Mouse (Mus musculus) heart, embryonic 16.5 days (tissue): Measurements from ENCODE around the gene Sufu. TPM values are rescaled to one million over a fixed set of nuclear protein-coding genes. Genes with fewer than 3 reads are reported as not detected.

Experiments
- ATAC-seq: fragments of 200-750 bp; cut with Nextera tagmentation; replicated peaks from 2 replicates; pipeline ENCODE4 v1.8.0; 2017; ENCODE audit warnings: moderate number of reproducible peaks; ENCODE audit not compliant: insufficient read depth, low FRiP score; ENCODE audit errors: extremely low read depth
- H3K27ac ChIP-seq: fragments of 300-500 bp; sonication (generic); 2 replicates; pipeline ENCODE4 v1.5.1; 2014; ENCODE audit warnings: mild to moderate bottlenecking, low read length, control low read depth, moderate library complexity
- H3K27me3 ChIP-seq: fragments of 300-500 bp; sonication (generic); 2 replicates; pipeline ENCODE4 v1.6.1; 2014; ENCODE audit warnings: low read length, mixed read lengths; ENCODE audit not compliant: control insufficient read depth, insufficient read depth
- H3K36me3 ChIP-seq: fragments of 300-500 bp; sonication (generic); 2 replicates; pipeline ENCODE4 v1.6.1; 2014; ENCODE audit not compliant: control insufficient read depth, insufficient read depth
- H3K4me1 ChIP-seq: fragments of 300-500 bp; sonication (generic); 2 replicates; pipeline ENCODE4 v1.6.1; 2014; ENCODE audit warnings: low read length, mixed read lengths; ENCODE audit not compliant: control insufficient read depth, insufficient read depth
- H3K4me2 ChIP-seq: fragments of 300-500 bp; sonication (generic); 2 replicates; pipeline ENCODE4 v1.6.1; 2014; ENCODE audit warnings: low read depth, mild to moderate bottlenecking, control low read depth, low read length
- H3K4me3 ChIP-seq: fragments of 300-500 bp; sonication (generic); 2 replicates; pipeline ENCODE4 v1.5.1; 2014; ENCODE audit warnings: mild to moderate bottlenecking, control low read depth, low read length
- H3K9ac ChIP-seq: fragments of 300-500 bp; sonication (generic); 2 replicates; pipeline ENCODE4 v1.6.1; 2014; ENCODE audit warnings: low read length, control low read depth
- H3K9me3 ChIP-seq: fragments of 300-500 bp; sonication (generic); replicated peaks from 2 replicates; pipeline ENCODE4 v1.6.1; 2016; ENCODE audit warnings: low read length; ENCODE audit not compliant: control insufficient read depth
- WGBS: fragments of 180-500 bp; shearing (Covaris S2); extraction: QIAGEN DNeasy Blood & Tissue Kit; methylation state at CpG from one replicate; pipeline ENCODE4 v1.1.7; 2014; 5-methylcytosine and 5-hydroxymethylcytosine counted together
- polyA plus RNA-seq: library from polyadenylated mRNA; unstranded; fragments of >200 nt; fragmentation: Nextera tagmentation; extraction: Ambion mirVana; gene quantifications from 2 replicates; pipeline ENCODE4 v1.2.1, GENCODE M21; 2015

The Sufu gene
- polyA plus RNA-seq, 1 experiment from 2014 or later = 17.6 TPM

GRCm38 (mm10) chr19:46399372-46399771, 2.7 kb downstream of the Sufu start:
- no peak for ATAC-seq
- Histone ChIP-seq H3K4me1 (peaks cover 34% of the 10 kb centered on the region), H3K9ac (peak overlapping the region; percentile 11; the same call in 1 of the 2 replicates), H3K36me3 (peaks cover 13% of the 10 kb centered on the region), H3K27me3 (no peaks in the 10 kb centered on the region), H3K4me2 (no peak overlapping the region), H3K9me3 (no peaks in the 10 kb centered on the region), H3K4me3 (no peak overlapping the region), H3K27ac (no peak overlapping the region)
- WGBS = 68% methylated on average over 6 of the region's 6 CpGs

- H3K9ac ChIP-seq = 0 out of 2 replicates have a peak overlapping the region, but pooled peaks have one; percentile 11
- H3K4me1 ChIP-seq = peaks cover 31% of the 10 kb centered on the region
- WGBS = 63% methylated on average over 7 of the region's 7 CpGs
- H3K9me3 ChIP-seq = no peaks in the 10 kb centered on the region
- H3K4me2 ChIP-seq = no peak overlapping the region
- no peaks in the 10 kb centered on the region for H3K27me3 ChIP-seq
- H3K36me3 ChIP-seq = peaks cover 15% of the 10 kb centered on the region
- H3K27ac ChIP-seq = no peak overlapping the region
- H3K4me3 ChIP-seq = no peak overlapping the region
- ATAC-seq = no peak
Observed at GRCm38 (mm10) chr19:46399886-46400285, 3.2 kb downstream of the Sufu start.

- Histone ChIP-seq H3K4me2 (no peak overlapping the region), H3K4me3 (no peak overlapping the region), H3K27ac (no peak overlapping the region), H3K9me3 (no peaks in the 10 kb centered on the region), H3K9ac (no peak overlapping the region), H3K27me3 (no peaks in the 10 kb centered on the region), H3K4me1 (peaks cover 31% of the 10 kb centered on the region), H3K36me3 (peaks cover 19% of the 10 kb centered on the region)
- ATAC-seq = no peak
- WGBS = 80% methylated on average over 7 of the region's 7 CpGs
Observed at GRCm38 (mm10) chr19:46400558-46400957, 3.9 kb downstream of the Sufu start.

- Histone ChIP-seq H3K4me1 (peaks cover 13% of the 10 kb centered on the region), H3K4me3 (no peak overlapping the region), H3K4me2 (no peak overlapping the region), H3K36me3 (peaks cover 19% of the 10 kb centered on the region), H3K9ac (no peak overlapping the region), H3K27ac (no peak overlapping the region), H3K27me3 (no peaks in the 10 kb centered on the region), H3K9me3 (no peaks in the 10 kb centered on the region)
- WGBS = 90% methylated on average over 1 of the region's 1 CpGs
- no peak for ATAC-seq
Observed at GRCm38 (mm10) chr19:46404030-46404429, 7.3 kb downstream of the Sufu start.

- 80% methylated on average over 8 of the region's 8 CpGs for WGBS
- ATAC-seq = no peak
- Histone ChIP-seq H3K36me3 (peaks cover 13% of the 10 kb centered on the region), H3K4me2 (no peak overlapping the region), H3K27ac (no peak overlapping the region), H3K4me1 (peaks cover 11% of the 10 kb centered on the region), H3K4me3 (no peak overlapping the region), H3K9me3 (no peaks in the 10 kb centered on the region), H3K27me3 (no peaks in the 10 kb centered on the region), H3K9ac (no peak overlapping the region)
Observed at GRCm38 (mm10) chr19:46406592-46407386, 10.1 kb downstream of the Sufu start.

GRCm38 (mm10) chr19:46409506-46409905, 12.8 kb downstream of the Sufu start:
- no peak for ATAC-seq
- Histone ChIP-seq H3K4me1 (peaks cover 21% of the 10 kb centered on the region), H3K4me3 (no peak overlapping the region), H3K9me3 (no peaks in the 10 kb centered on the region), H3K27me3 (no peaks in the 10 kb centered on the region), H3K9ac (no peak overlapping the region), H3K36me3 (peaks cover 6% of the 10 kb centered on the region; the same call in 1 of the 2 replicates), H3K4me2 (no peak overlapping the region), H3K27ac (peak overlapping the region; percentile 37; the same call in 1 of the 2 replicates)
- WGBS = 37% methylated on average over 3 of the region's 3 CpGs

- peak; percentile 75 for ATAC-seq
- H3K4me2 ChIP-seq = 0 out of 2 replicates have a peak overlapping the region, but pooled peaks have one; percentile 17
- no peaks in the 10 kb centered on the region for H3K36me3 ChIP-seq
- H3K27me3 ChIP-seq = no peaks in the 10 kb centered on the region
- no peaks in the 10 kb centered on the region for H3K9me3 ChIP-seq
- peak overlapping the region; percentile 68 for H3K27ac ChIP-seq
- peaks cover 21% of the 10 kb centered on the region for H3K4me1 ChIP-seq
- H3K4me3 ChIP-seq = no peak overlapping the region
- no peak overlapping the region for H3K9ac ChIP-seq
- WGBS = 52% methylated on average over 12 of the region's 12 CpGs
Observed at GRCm38 (mm10) chr19:46412056-46412805, 15.5 kb downstream of the Sufu start.

GRCm38 (mm10) chr19:46413969-46414368, 17.3 kb downstream of the Sufu start:
- no peak overlapping the region for H3K27ac ChIP-seq
- H3K4me2 ChIP-seq = no peak overlapping the region
- H3K9me3 ChIP-seq = no peaks in the 10 kb centered on the region
- no peak for ATAC-seq
- WGBS = 87% methylated on average over 2 of the region's 2 CpGs
- no peaks in the 10 kb centered on the region for H3K27me3 ChIP-seq
- no peak overlapping the region for H3K4me3 ChIP-seq
- no peak overlapping the region for H3K9ac ChIP-seq
- H3K4me1 ChIP-seq = peaks cover 21% of the 10 kb centered on the region
- H3K36me3 ChIP-seq = no peaks in the 10 kb centered on the region

GRCm38 (mm10) chr19:46414486-46414885, 17.8 kb downstream of the Sufu start:
- H3K9ac ChIP-seq = no peak overlapping the region
- H3K4me1 ChIP-seq = peaks cover 16% of the 10 kb centered on the region
- no peak overlapping the region for H3K27ac ChIP-seq
- H3K27me3 ChIP-seq = no peaks in the 10 kb centered on the region
- 92% methylated on average over 8 of the region's 8 CpGs for WGBS
- H3K4me2 ChIP-seq = no peak overlapping the region
- H3K9me3 ChIP-seq = no peaks in the 10 kb centered on the region
- ATAC-seq = no peak
- no peak overlapping the region for H3K4me3 ChIP-seq
- no peaks in the 10 kb centered on the region for H3K36me3 ChIP-seq
